ENCODE assay signal across 8 mouse cellular contexts in genomic region chr13:67686971-67687370, GRCm38 (mm10). TPM values are rescaled to one million over a fixed set of nuclear protein-coding genes. Genes with fewer than 3 reads are reported as not detected.
DNase-seq lines count a peak whose midpoint lies in the region; ATAC-seq lines count a peak whose summit lies in the region.

Gene Zfp738, minus strand, starts transcription at chr13:67687071.

- ATAC-seq in midbrain, embryonic 15.5 days (replicated peaks) = no peak

- DNase-seq in layer of hippocampus, adult 18-20 months (ENCODE audit: low spot score in 2 of 2) = no peak
- DNase-seq in layer of hippocampus, adult 11-12 months (ENCODE audit: low spot score) = no peak
- no peak for DNase-seq in embryonic facial prominence, embryonic 10.5 days (ENCODE audit: low spot score)
- DNase-seq in layer of hippocampus, postnatal 10 days (ENCODE audit: low spot score in 2 of 2) = no peak
- no peak for DNase-seq in ovary, postnatal 14 days (ENCODE audit: low spot score)
- no peak for DNase-seq in ovary, postnatal 10 days (ENCODE audit: low spot score)
- no peak for DNase-seq in kidney, postnatal 10 days

- H3K4me1 ChIP-seq in embryonic facial prominence, embryonic 10.5 days = peaks cover 3% of the 10 kb centered on the region
- H3K4me1 ChIP-seq in midbrain, embryonic 15.5 days = peaks cover 8% of the 10 kb centered on the region

- no peak within 1 kb of the TSS for H3K4me2 ChIP-seq in midbrain, embryonic 15.5 days

- no peak within 1 kb of the TSS for H3K9ac ChIP-seq in midbrain, embryonic 15.5 days

- H3K4me3 ChIP-seq in embryonic facial prominence, embryonic 10.5 days = no peak within 1 kb of the TSS
- no peak within 1 kb of the TSS for H3K4me3 ChIP-seq in midbrain, embryonic 15.5 days

- no peaks in the 10 kb centered on the region for H3K27me3 ChIP-seq in embryonic facial prominence, embryonic 10.5 days (replicated peaks; ENCODE audit: low read depth, poor library complexity, severe bottlenecking)
- no peaks in the 10 kb centered on the region for H3K27me3 ChIP-seq in midbrain, embryonic 15.5 days (replicated peaks)

- no peaks in the 10 kb centered on the region for H3K36me3 ChIP-seq in embryonic facial prominence, embryonic 10.5 days (replicated peaks)
- H3K36me3 ChIP-seq in midbrain, embryonic 15.5 days (replicated peaks) = no peaks in the 10 kb centered on the region

- H3K9me3 ChIP-seq in embryonic facial prominence, embryonic 10.5 days = no peaks in the 10 kb centered on the region
- H3K9me3 ChIP-seq in midbrain, embryonic 15.5 days = no peaks in the 10 kb centered on the region

- no peak within 1 kb of the TSS for H3K27ac ChIP-seq in embryonic facial prominence, embryonic 10.5 days (replicated peaks)
- no peak within 1 kb of the TSS for H3K27ac ChIP-seq in midbrain, embryonic 15.5 days

- WGBS in embryonic facial prominence, embryonic 10.5 days = 85% methylated on average over 4 of the region's 4 CpGs
- WGBS in midbrain, embryonic 15.5 days = 82% methylated on average over 4 of the region's 4 CpGs

RNA-seq across cellular contexts. Expression of gene Zfp738, which starts in this region (rescaled TPM):
- total RNA-seq in layer of hippocampus, adult 18-20 months (2021) = 10 to 100 TPM; 20.9 to 21.8 TPM
- 11.2 and 11.3 TPM in 2 replicates for polyA plus RNA-seq in embryonic facial prominence, embryonic 10.5 days (2016; fragmentation: Nextera tagmentation; extraction: Ambion mirVana)
- total RNA-seq in layer of hippocampus, postnatal 10 days (2021) = 10 to 100 TPM; 21.4 to 22.8 TPM
- 15.5 and 16.8 TPM in 2 replicates for polyA plus RNA-seq in midbrain, embryonic 15.5 days (2015; fragmentation: Nextera tagmentation; extraction: Ambion mirVana)
